Mouse (Mus musculus) Muller cell, postnatal 12 days (primary cell): ENCODE data around the gene Mettl18.
"Not testable (repeated sequence)": the region's sequence is repeated elsewhere in the genome, so short reads cannot be mapped to it uniquely, and the experiment has no call there.

Source experiments
- DNase-seq: peaks from one replicate; pipeline ENCODE4 v3.0.0-alpha.2; 2015; ENCODE audit errors: inconsistent ontology term

Mettl18 gene

DNA sequence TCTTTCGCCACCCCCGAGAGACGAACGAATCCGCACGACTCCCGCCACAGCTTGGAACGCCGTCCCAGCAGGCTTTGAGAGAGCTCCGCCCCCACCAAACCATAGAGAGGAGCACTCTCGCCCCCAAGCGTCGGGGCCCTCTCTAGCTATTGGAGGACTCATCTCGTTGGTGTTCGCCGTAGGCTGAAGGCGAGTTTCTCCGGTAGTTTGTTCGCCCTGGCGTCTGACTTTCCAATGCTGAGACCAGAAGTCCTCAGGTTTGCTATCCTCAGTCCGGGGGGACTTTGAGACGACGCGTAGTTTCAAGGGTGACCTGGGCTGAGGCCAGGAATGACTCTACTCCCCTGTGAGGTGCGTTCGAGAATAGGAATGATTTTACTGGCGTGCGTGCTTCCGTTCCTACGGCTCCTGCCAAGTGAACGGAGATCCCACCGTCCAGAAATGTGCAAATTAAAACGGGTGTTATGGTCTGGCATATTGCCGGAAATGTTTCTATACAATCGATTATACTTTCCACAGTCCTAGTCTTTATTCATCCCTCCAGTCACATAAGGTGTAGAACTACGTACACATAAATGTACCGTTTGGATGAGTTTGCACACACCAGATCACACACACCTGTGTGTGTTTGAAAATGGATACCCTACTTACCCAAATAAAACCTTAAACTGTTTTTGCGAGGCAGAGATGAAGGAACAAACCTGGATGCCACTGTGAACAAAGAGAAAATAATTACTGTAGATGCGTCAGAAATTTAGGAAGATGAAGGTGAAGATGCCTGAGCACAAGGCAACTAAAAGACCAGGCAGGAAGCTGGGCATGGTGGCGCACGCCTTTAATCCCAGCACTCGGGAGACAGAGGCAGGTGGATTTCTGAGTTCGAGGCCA lies at the start of gene Mettl18, which contains the start of gene BC055324:
Mettl18 (plus strand) TSS at position 169 of the 888 bp plus-strand sequence.
BC055324 (minus strand) TSS at position 76 of the 888 bp plus-strand sequence.
- DNase-seq = peak; percentile 90

DNA sequence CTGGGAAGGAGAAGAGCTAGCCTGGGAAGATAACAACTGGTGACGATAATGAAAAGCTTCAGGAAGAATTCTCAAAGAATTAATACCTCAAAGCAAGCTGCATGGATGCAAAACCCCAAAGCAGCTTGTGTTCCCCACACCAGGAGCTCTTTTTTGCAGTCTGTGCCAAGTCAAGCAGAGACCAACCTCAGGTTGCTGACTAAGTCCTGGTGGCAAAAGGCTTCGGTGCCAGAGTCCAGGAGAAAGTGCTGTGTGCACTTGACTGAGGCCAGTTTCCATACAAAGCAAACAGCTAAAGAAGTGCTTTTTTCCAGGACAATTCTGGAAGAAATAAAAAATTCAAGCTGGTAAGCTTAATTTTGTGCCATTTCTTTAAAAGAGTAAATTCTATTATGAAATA lies 41.3 kb upstream of the Mettl18 start:
- DNase-seq = no peak

DNA sequence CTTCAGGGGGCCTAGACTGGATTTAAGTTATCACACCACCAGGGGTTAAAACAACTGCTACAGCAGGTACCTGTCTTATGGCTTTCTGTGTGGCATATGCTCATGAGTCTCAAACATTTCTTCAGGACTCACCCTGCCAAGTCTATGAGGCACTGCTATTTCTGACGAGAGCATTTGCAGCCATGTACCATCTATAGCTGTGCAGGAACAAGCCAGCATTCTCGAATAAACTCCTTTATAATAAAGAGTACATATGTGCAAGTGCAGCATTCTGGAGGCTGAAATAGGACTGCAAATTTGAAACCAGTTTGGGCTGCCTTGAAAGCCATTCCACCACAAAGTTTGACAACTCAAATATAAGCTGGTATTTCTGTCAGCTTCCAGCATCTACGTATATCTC lies 36.7 kb upstream of the Mettl18 start:
- no peak for DNase-seq

DNA sequence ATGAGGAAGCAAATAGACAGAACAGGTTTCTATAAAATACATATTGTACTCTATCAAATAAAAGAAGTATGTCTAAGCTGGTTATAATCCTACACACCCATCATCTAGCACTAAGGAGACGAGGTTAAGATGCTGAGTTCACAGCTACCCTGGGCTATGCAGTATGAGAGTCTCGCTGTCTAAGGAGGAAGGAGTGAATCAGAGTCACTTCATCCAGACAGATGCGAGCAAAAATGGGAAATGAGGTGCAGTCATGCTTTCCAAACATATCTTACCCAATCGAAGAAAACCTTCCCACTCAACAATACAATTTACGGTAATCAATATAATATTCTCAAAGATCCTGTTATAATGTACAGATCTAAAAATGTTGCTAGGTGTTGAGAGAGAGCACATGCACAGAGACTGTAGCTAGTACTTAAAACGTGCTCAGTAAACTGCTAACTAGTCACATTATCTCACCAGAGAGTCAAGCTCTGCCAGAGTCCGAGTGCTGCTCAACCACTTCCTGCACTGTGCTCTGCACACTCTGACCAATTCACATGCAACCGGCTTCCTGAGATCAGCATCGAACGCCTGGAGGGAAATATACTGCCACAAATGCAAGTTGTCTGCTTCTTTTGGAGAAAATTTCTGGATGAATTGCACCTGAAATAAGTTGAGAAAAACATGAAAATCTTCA lies 30.5 kb upstream of the Mettl18 start:
- DNase-seq = no peak

DNA sequence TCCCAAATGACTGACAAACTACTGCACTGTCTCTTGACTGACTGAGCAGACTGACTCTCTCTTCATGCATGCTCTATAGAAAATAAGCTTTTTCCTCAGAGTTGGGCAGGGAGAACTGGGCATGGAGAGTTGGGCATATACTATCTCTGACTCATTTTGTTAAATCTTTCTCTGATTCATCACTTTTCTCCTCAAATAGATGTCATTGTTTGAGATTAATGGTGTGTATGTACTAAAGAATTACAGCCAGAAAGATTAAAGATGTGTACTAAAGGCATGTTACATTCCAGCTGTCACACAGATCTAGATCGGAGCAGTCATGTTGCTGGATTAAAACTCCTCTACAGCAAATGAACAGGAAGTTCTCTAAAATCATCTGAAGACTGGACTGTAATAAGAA lies 20.2 kb upstream of the Mettl18 start:
- peak; percentile 86 for DNase-seq

DNA sequence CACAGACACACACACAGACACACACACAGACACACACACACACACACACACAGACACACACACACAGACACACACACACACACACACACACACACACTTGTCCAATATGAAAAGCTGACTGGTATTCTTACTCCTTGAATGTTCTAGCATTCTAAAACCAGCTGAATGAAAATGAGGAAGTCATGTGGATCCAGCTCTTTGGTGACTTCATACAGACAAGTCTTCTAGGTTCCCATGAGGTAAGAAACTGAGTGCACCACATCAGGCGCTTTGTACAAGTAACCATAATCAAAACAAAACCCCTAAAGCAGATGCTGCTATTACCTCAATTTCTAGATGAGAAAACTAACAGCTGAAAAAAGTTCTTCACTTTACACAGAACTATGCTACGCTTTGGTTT lies 19.6 kb upstream of the Mettl18 start:
- no peak for DNase-seq

DNA sequence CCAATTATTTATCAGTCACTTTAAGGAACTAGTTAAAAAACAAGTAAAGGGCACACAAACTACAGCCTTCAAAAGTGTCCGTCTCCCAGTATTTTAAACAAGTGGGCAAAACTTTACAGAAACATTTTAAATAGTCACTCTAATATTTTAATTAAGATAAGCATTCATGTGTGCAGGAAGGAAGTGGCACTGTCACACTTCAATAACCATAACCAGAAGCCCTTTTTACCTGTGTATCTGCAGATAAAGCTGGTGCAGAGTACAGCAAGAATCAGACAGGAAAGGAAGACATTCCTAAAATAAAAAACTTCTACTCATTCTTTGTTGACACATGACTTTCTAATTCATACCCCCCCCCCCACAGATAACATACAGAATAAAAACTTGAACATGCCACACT lies 18.2 kb upstream of the Mettl18 start:
- DNase-seq = no peak

DNA sequence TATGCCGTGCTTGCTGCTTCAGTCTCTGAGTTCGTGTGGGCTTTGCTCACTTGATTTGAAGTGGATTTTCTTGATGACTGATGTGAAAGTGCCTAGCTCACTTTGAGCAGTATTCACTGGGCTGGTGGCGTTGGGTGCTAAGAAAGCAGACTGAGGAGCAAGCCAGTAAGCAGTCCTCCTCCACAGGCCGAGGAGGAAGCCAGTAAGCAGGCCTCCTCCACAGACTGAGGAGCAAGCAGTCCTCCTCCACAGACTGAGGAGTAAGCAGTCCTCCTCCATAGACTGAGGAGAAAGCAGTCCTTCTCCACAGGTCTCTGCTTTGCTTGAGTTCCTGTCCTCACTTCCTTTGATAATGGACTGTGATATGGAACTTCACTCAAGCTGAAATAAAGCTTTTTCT lies 2.3 kb upstream of the Mettl18 start:
- DNase-seq = no peak

DNA sequence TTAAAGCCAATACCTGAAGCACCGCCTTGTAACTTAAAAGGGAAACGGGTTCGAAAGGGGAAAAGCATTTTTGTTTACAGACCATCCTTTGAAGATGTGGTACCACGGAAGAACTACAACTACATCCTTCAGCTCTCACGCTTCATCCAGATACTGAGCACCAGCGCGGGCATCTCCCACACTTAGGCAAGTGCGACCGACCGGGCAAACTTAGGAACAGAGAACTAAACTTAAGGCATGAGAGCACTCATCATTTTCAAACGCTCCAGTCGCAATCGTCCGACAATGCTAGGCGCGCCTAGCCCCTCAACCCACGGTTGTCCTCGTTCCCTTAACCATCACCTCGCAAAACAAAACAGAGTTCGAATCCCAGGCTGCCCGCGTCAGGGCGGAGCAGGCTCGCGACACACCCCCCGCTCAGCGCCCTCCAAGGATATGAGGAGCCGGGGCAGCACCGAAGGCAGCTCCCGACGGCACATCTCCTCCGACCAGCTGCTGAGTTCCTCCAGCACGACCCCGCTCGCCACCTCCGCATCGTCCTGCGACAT lies 442 bp upstream of the Mettl18 start:
- no peak for DNase-seq

DNA sequence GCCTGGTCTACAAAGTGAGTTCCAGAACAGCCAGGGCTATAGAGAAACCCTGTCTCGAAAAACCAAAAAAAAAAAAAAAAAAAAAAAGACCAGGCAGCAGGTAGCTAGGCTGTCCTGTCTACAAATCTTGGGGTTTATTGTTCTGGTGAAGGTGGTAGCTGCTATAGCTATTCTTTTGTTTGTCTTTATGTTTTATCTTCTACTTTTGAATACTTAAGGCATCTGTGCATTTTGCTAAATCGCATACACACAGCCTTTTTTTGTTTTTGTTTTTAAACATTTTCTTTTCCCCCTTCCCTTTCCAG lies 872 bp downstream of the Mettl18 start:
- DNase-seq = no peak

DNA sequence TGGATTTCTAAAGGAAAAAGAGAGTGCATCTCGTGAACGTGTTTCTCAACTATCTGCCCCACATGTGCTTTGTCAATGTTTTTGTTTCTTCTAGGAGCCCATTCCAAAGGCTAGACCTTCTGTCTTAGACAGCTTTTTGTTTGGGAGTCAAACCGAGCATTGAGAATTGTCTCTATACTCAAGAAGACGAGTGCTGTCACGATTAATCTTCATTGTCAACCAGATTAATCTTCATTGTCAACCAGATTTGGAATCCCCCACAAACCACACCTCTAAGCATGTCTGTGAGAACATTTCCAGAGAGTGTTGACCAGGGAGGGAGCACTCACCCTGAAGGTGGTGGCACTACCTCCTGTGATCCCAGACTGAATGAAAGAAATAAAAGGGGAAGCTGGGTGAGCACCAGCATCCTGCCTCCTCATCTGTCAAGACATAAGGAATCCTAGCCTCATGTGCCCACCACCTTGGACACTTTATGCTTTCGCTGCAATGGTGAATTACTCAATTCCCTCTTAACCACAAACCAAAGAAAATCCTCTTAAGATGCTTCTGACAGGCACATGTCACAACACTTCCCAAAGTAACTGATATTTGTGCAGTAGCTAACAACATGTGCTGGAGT lies 7.3 kb downstream of the Mettl18 start:
- no peak for DNase-seq

DNA sequence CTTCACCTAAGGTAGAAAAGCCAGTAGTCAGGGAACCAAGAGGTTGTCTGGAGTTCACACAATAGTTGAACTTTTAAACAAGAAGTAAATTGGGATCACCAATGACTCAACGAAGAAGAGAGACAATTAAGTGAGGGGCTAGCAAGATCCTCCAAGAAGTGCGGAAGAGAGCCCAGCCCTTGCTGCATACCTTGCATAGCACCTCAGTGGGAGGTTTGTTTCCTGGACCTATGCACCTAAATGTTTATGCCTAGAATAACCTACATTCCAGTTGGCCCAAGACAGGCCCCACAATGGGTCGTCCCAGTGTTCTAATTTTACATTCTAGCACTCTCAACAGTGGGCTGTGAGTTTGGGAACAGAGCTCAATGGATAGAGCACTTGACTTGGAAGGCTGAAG lies 9.6 kb downstream of the Mettl18 start:
- no peak for DNase-seq

DNA sequence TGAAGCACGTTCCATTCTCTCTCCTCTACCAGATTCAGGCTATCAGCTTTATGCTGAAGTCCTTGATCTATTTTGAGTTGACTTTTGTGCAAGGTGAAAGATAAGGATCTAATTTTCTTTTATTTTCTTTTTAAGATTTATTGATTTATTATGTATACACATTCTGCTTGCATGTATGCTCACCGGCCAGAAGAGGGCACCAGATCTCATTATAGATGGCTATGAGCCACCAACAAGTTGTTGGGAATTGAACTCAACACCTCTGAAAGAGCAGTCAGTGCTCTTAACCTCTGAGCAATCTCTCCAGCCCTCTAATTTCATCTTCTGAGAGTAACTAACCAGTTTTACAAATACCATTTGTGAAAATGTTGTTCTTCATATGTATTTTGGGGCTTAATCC lies 14.5 kb downstream of the Mettl18 start:
- no peak for DNase-seq

DNA sequence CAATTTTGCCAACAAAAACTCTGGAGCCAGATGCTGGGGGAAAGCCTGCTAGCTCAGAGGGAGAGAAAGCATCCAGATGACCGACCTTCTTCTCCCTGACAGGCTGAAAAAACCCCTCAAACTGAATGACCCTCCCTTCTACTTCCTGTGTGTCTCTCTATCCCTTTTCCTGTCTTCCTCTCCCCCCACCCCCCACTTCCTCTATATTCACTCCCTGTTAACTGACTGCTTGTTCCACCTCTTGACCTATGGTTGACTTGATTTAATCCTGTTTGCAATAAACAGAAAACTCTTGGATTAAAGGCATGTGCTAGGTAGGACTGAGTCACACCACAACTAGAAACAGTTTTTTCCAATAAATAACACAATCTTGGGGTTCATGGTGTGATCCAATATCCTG lies 19.9 kb downstream of the Mettl18 start:
- no peak for DNase-seq

DNA sequence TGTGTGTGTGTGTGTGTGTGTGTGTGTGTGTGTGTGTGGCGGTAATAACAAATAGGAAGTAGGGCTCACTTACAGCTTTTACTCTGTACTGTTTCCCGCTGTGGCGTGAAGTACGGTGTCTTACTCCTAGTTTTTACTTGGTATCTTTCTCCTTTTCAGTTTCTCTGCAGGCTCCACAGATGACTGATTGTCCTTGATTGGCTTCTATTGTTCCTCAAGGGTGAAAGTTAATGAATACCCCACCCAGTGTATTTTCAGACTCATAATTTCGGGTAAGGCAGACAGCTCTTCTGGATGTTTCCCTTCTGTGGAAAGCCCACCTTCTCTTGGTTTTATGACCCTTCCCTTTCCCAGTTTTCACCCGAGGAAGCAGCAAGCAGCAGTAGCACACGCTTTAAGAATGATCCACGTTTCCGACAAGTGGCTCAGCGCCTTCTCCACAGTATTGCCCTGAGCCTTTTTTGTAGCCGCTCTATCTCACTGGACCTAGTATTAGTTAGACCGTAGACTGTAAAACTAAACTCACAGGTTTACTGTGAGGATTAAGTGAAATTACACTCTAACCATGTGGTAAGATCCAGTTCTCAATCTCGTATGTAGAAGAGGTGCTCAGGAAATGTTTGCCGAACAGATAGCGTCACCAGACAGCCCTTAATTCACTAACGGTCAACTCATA lies 23.7 kb downstream of the Mettl18 start:
- no peak for DNase-seq

DNA sequence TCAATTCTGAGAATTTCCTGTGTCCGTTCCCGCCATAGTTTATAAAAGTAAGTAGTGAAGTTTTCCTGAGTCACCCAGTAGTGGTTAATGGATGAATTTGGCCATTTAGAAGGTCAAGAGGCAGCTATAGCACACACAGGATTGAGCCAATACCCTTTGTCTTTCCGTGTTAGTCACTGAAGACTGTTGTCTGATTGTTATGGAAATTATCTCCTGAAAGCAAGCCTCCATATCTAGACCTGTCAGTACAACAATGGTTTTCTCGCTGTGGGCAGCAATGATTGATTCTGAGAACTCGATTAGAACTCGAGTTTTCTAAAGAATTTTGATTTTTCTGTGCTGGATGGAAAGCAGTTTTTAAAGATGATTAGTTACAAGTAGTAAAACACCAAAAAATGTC lies 25.1 kb downstream of the Mettl18 start:
- DNase-seq = no peak

DNA sequence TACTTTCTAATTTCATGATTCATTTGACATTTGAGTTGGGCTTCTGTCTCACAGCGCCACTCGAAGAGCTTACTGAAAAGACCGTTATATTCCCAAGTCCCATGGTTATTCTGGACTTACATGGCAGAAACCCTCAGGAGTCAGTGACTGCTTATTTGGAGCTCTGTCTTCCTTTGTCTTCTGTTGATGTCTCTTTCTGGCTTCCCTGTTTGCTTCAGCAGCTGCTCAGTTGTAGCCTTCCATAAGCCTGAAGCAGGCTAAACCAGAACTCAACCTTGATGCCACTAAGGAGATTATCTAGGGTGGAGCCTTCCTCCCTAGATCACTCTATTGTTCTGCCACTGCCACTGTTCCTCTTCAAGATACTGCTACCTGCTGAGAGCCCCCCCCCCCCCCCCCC lies 26.1 kb downstream of the Mettl18 start:
- DNase-seq = not testable (repeated sequence)

DNA sequence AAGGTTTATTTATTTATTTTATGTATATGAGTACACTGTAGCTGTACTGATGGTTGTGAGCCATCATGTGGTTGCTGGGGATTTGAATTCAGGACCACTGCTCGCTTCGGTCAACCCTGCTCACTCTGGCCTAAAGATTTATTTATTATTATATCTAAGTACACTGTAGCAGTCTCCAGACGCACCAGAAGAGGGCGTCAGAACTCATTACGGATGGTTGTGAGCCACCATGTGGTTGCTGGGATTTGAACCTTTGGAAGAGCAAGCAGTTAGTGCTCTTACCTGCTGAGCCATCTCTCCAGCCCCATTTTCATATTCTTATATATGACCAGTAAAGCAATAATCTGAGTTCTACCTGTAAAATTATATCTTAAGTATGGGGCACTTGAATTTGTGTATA lies 27.4 kb downstream of the Mettl18 start:
- not testable (repeated sequence) for DNase-seq

DNA sequence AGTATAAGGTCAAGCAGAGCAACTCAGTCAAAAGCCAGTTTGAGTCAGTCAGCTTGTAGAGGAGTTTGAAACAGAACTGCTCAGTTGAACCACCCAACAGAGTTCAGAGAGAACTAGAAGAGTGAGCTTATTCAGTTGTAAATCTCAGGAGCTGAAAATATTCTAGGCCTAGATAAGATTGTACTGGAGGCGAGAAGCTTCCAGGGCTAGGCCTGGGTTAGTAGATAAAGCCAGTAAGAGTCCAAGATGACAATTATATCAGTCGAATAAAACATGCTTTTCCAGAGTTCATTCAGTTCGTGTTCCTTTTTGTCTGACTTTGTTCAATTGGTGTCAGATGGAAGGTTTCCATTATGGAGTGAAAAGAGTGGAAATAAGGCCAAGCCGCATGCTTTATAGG lies 31.0 kb downstream of the Mettl18 start:
- DNase-seq = no peak

DNA sequence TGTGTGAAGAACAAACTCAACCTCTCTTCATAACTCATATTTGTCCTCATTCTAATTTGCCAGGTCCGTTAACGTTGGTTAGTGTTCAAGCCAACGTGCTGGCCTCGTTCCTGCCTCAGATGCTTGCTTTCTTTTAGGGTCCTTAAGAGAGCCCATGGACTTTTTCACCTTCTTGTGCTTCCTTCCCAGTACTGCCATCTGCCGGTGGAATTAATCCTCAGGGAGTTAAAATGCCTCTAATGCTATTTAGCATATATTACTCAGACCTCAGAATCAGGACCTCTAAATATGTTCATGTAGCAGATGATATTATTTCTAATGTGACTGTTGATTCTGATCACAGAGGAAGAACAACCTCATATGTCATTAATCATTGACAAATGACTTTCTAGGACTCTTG lies 32.7 kb downstream of the Mettl18 start:
- DNase-seq = no peak

DNA sequence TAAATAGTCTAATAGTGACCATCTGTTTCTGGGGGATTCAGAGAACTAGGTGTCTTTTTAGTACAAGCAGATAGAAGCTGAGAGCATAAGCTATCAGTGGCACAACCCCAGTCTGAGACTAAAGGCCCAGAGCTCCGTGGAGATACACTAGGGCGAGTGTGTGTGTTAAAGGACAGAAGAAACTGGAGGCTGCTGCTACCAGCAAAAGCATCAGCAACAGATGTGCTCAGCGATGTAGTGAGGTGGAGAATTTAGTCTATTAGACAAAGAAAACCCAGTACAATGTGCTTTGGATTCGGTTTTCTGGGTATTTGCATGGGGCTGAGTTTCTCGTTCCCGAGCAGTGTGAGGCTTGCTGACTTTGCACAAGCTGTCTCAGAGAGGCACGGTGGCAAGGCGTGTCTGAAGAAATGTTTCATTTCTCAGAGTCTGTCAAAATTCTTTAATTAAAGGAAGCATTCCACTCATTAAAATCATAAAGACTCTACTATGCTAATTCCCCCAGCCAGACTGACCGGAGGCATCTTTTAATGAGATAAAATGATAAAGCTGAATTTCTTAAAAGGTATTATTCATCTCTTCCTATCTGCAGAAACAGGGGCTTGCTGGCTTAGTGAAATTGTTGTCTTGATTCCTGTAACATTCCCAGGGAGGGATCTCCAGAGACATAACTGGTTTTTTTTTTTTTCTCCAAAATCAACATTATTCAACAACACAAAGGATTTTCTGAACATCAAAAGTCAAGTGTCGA lies 45.9 kb downstream of the Mettl18 start:
- no peak for DNase-seq
